Mouse (Mus musculus) urinary bladder, postnatal 25 days (tissue): ENCODE data around the gene Atp12a.

Source experiments
- DNase-seq: peaks from one replicate; pipeline ENCODE4 v3.0.0; 2022; ENCODE audit warnings: low spot score

The Atp12a gene

GRCm38 (mm10) chr14:56379336-56379735 is 14.5 kb downstream of the Atp12a start:
- no peak for DNase-seq

- DNase-seq: no peak
Observed at GRCm38 (mm10) chr14:56382366-56382765, 17.5 kb downstream of the Atp12a start.

- DNase-seq: no peak
Observed at GRCm38 (mm10) chr14:56390247-56390646, 25.4 kb downstream of the Atp12a start.

- DNase-seq: no peak
Observed at GRCm38 (mm10) chr14:56393704-56394312, 28.9 kb downstream of the Atp12a start.

- DNase-seq: no peak
Observed at GRCm38 (mm10) chr14:56398001-56398400, 33.1 kb downstream of the Atp12a start.

GRCm38 (mm10) chr14:56402311-56403071 is 37.6 kb downstream of the Atp12a start, which contains the start of gene Rnf17:
TSS of gene Rnf17 (plus strand) at chr14:56402581.
- DNase-seq: no peak

GRCm38 (mm10) chr14:56403072-56403375 is 38.2 kb downstream of the Atp12a start:
- DNase-seq: no peak
